In the genomic region with DNA sequence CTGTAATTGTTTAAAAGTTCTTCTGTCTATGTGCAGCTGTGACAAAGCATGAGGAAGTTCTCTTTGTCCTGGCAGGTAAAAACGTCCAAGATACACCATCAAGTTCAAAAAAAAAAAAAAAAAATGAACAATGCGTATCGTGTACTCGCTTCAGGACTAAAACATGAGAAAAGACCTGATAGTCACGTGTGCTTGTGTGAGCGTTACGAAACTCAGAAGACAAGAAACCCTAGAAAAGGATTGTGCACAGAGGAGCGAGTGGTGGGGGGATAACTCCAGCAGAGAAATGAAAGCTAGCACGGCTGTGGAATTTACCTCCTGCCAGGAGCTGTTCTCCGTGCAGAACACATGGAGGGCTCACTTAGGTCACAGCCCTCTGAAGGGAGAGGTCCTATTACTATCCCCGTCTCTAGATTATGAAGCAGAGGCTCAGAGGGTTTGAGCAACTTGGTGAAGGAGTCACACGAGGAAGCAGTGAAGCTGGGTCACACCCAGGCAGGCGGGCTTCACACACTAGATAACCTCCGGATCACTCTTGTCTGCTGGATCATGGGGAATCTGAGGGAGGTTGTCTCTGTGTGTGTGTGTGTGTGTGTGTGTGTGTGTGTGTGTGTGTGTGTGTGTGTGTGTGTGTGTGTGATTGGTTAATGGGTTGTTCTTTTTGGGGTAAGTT, we compare ENCODE assay signal across 21 mouse cellular contexts.
DNase-seq lines count a peak whose midpoint lies in the region; ATAC-seq and TF ChIP-seq lines count a peak whose summit lies in the region.
"Had no signal": no experiment of that assay in that cellular context is flagged by ENCODE, and none has a peak within 500 bp of the region (broad histone marks: within the 10 kb centered on the region; RNA-seq: fewer than 3 reads in every experiment).

No protein-coding gene starts in this region.

- intact Hi-C loops in heart, adult 2 months (cut with DNase I): no loop called here

- TF ChIP-seq CTCF in heart, adult 2 months (IDR thresholded peaks at IDR 0.05): no peak

- no peak overlapping the region for H3K4me3 ChIP-seq in heart, embryonic 13.5 days
- H3K4me3 ChIP-seq in heart, adult 2 months: no peak overlapping the region
- H3K4me3 ChIP-seq: layer of hippocampus, adult 2 months; left cerebral cortex, adult 2 months; limb, embryonic 12.5 days; liver, embryonic 15.5 days; midbrain, embryonic 12.5 days; myocyte; neural tube, embryonic 15.5 days had no signal

- ATAC-seq in heart, embryonic 13.5 days (ENCODE audit: extremely low read depth, insufficient number of reproducible peaks, low FRiP score, low TSS enrichment): no peak
- peak; percentile 80 for ATAC-seq in megakaryocyte, adult 5-6 weeks (ENCODE audit: poor library complexity, severe bottlenecking)
- ATAC-seq: forebrain, embryonic 14.5 days; intestine, postnatal 0 days had no signal

- WGBS in heart, embryonic 13.5 days: 43% methylated on average over 14 of the region's 14 CpGs
- WGBS in heart, adult 2 months: 49% methylated on average over 14 of the region's 14 CpGs

- H3K27ac ChIP-seq in heart, embryonic 13.5 days (replicated peaks): no peak overlapping the region
- no peak overlapping the region for H3K27ac ChIP-seq in heart, adult 2 months
- H3K27ac ChIP-seq: layer of hippocampus, adult 2 months; left cerebral cortex, adult 2 months; limb, embryonic 12.5 days; liver, embryonic 15.5 days; midbrain, embryonic 12.5 days; neural tube, embryonic 15.5 days had no signal

- H3K36me3 ChIP-seq in heart, embryonic 13.5 days: no peaks in the 10 kb centered on the region
- H3K36me3 ChIP-seq in heart, adult 2 months (ENCODE audit: control insufficient read depth, insufficient read depth, low read length): no peaks in the 10 kb centered on the region
- H3K36me3 ChIP-seq: G1E; limb, embryonic 12.5 days; liver, embryonic 15.5 days; midbrain, embryonic 12.5 days; neural tube, embryonic 15.5 days had no signal

- no peak for TF ChIP-seq POLR2A in heart, adult 2 months (IDR thresholded peaks at IDR 0.05; ENCODE audit: insufficient read depth, low read depth, low read length)

- no peak overlapping the region for H3K9ac ChIP-seq in heart, embryonic 13.5 days
- no peak overlapping the region for H3K9ac ChIP-seq in heart, adult 2 months (ENCODE audit: low read depth, low read length)
- H3K9ac ChIP-seq: limb, embryonic 12.5 days; liver, embryonic 15.5 days; midbrain, embryonic 12.5 days; neural tube, embryonic 15.5 days had no signal

- no peaks in the 10 kb centered on the region for H3K9me3 ChIP-seq in heart, embryonic 13.5 days
- H3K9me3 ChIP-seq: limb, embryonic 12.5 days; liver, embryonic 15.5 days; midbrain, embryonic 12.5 days; neural tube, embryonic 15.5 days had no signal

- TF ChIP-seq EP300 in heart, adult 2 months (IDR thresholded peaks at IDR 0.05; ENCODE audit: insufficient read depth, low read depth, low read length): no peak

- H3K4me1 ChIP-seq in heart, embryonic 13.5 days: peaks cover 12% of the 10 kb centered on the region
- H3K4me1 ChIP-seq in heart, adult 2 months (ENCODE audit: control insufficient read depth, insufficient read depth, low read length): no peaks in the 10 kb centered on the region
- H3K4me1 ChIP-seq: liver, embryonic 15.5 days; midbrain, embryonic 12.5 days; neural tube, embryonic 15.5 days had no signal

- H3K27me3 ChIP-seq in heart, embryonic 13.5 days (replicated peaks): peaks cover 41% of the 10 kb centered on the region
- H3K27me3 ChIP-seq in heart, adult 2 months (ENCODE audit: control insufficient read depth, insufficient read depth, low read length): no peaks in the 10 kb centered on the region
- H3K27me3 ChIP-seq: liver, embryonic 15.5 days; midbrain, embryonic 12.5 days; neural tube, embryonic 15.5 days had no signal

- no peaks in the 10 kb centered on the region for H3K79me2 ChIP-seq in heart, adult 2 months (replicated peaks; ENCODE audit: control insufficient read depth, insufficient read depth, low read length)

- DNase-seq in heart, adult 2 months: no peak
- DNase-seq in urinary bladder, postnatal 14 days (ENCODE audit: low spot score): peak; percentile 15
- no peak for DNase-seq in urinary bladder, postnatal 4 days (ENCODE audit: low spot score in 2 of 2)
- DNase-seq in spleen, postnatal 10 days (ENCODE audit: low spot score in 2 of 2): no peak
- no peak for DNase-seq in frontal cortex, postnatal 36 days (ENCODE audit: low spot score in 2 of 2)
- DNase-seq: cerebellum, postnatal 10 days; heart, postnatal 36 days; right cerebral cortex, postnatal 4 days; thymus, adult 2 months had no signal

- peak overlapping the region; percentile 39 for H3K4me2 ChIP-seq in heart, embryonic 13.5 days
- H3K4me2 ChIP-seq: limb, embryonic 12.5 days; liver, embryonic 15.5 days; midbrain, embryonic 12.5 days; neural tube, embryonic 15.5 days had no signal
